Comparison of ENCODE assay signal across 8 mouse cellular contexts in the genomic region with DNA sequence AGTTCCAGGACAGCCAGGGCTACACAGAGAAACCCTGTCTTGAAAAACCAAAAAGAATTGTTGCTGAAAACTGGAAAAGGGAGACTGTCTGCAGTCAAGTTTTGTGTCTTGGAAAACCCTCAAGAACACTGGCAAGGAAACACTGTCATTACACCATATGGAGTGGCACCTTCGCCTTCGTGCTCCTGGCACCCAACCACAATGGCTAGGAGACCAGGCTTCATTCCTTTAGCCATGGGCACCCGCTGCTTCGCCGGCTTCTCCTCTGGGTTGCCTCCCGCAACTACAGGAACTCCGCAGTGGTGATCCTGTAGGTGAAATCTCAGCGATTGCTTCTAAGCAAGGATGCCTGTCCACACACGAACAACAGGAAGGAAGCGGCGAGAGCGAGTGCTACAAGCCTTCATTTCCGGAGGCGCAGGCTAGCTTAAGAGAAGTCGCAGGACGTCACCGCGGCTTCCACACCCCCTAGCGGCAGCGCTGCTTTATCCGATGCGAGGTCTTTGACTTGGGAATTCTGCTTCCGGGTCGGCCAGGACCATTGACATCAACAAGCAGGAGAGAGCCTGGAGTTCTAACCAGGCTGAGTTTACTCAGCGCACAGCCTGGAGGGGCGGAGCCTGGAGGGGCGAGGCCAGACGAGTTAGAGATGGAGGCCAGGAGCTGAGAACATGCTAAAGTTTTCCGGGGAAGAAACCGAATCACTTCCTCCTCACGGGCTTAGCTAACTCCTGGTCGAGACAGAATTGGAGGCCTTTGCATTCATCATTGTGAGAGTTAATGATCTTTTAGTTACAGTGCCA. TPM values are rescaled to one million over a fixed set of nuclear protein-coding genes. Genes with fewer than 3 reads are reported as not detected.
DNase-seq lines count a peak whose midpoint lies in the region; ATAC-seq and TF ChIP-seq lines count a peak whose summit lies in the region.

No protein-coding gene starts in this region.

- TF ChIP-seq CTCF in kidney, postnatal 0 days (IDR thresholded peaks at IDR 0.05; ENCODE audit: low read depth) = peak; percentile 91

- no peaks in the 10 kb centered on the region for H3K9me3 ChIP-seq in heart, embryonic 12.5 days (replicated peaks)
- no peaks in the 10 kb centered on the region for H3K9me3 ChIP-seq in kidney, postnatal 0 days (replicated peaks; ENCODE audit: low read length)
- no peaks in the 10 kb centered on the region for H3K9me3 ChIP-seq in liver, embryonic 11.5 days (ENCODE audit: control insufficient read depth, low read length)
- H3K9me3 ChIP-seq in stomach, embryonic 14.5 days (ENCODE audit: control insufficient read depth, low read depth, low read length) = no peaks in the 10 kb centered on the region

- peak overlapping the region; percentile 51 for H3K4me3 ChIP-seq in heart, embryonic 12.5 days
- peak overlapping the region; percentile 28 for H3K4me3 ChIP-seq in kidney, postnatal 0 days (replicated peaks; ENCODE audit: low read depth, low read length)
- peak overlapping the region; percentile 55 for H3K4me3 ChIP-seq in liver, embryonic 11.5 days (ENCODE audit: low read depth, low read length)
- H3K4me3 ChIP-seq in stomach, embryonic 14.5 days (ENCODE audit: low read depth, low read length) = peak overlapping the region; percentile 34

- WGBS in heart, embryonic 12.5 days = 5% methylated on average over 32 of the region's 32 CpGs
- WGBS in kidney, postnatal 0 days = 4% methylated on average over 32 of the region's 32 CpGs
- WGBS in liver, embryonic 11.5 days = 2% methylated on average over 32 of the region's 32 CpGs
- 5% methylated on average over 32 of the region's 32 CpGs for WGBS in stomach, embryonic 14.5 days

- H3K27me3 ChIP-seq in heart, embryonic 12.5 days (replicated peaks) = peaks cover 20% of the 10 kb centered on the region
- H3K27me3 ChIP-seq in kidney, postnatal 0 days (ENCODE audit: insufficient read depth, low read length) = no peaks in the 10 kb centered on the region
- H3K27me3 ChIP-seq in liver, embryonic 11.5 days (replicated peaks; ENCODE audit: control insufficient read depth, insufficient read depth, low read length) = no peaks in the 10 kb centered on the region
- H3K27me3 ChIP-seq in stomach, embryonic 14.5 days (ENCODE audit: control insufficient read depth, insufficient read depth, low read length) = no peaks in the 10 kb centered on the region

- peak overlapping the region; percentile 85 for H3K4me2 ChIP-seq in heart, embryonic 12.5 days
- peak overlapping the region; percentile 70 for H3K4me2 ChIP-seq in kidney, postnatal 0 days (ENCODE audit: low read length)
- peak overlapping the region; percentile 84 for H3K4me2 ChIP-seq in liver, embryonic 11.5 days
- peak overlapping the region; percentile 47 for H3K4me2 ChIP-seq in stomach, embryonic 14.5 days (replicated peaks; ENCODE audit: low read depth, low read length)

- ATAC-seq in erythroid progenitor cell, adult 5-6 weeks (replicated peaks; ENCODE audit: low FRiP score, poor library complexity, severe bottlenecking) = peak; percentile 99
- ATAC-seq in heart, embryonic 12.5 days (ENCODE audit: insufficient number of reproducible peaks, low FRiP score) = peak; percentile 98
- ATAC-seq in kidney, postnatal 0 days (replicated peaks; ENCODE audit: low FRiP score, low read depth) = peak; percentile 96
- peak; percentile 97 for ATAC-seq in liver, embryonic 11.5 days (replicated peaks; ENCODE audit: low FRiP score)
- peak; percentile 98 for ATAC-seq in stomach, embryonic 14.5 days (ENCODE audit: insufficient number of reproducible peaks, insufficient read depth, low FRiP score, low read depth)

- no peaks in the 10 kb centered on the region for H3K36me3 ChIP-seq in heart, embryonic 12.5 days
- no peaks in the 10 kb centered on the region for H3K36me3 ChIP-seq in kidney, postnatal 0 days (ENCODE audit: insufficient read depth, low read length)
- no peaks in the 10 kb centered on the region for H3K36me3 ChIP-seq in liver, embryonic 11.5 days (ENCODE audit: control insufficient read depth, insufficient read depth, low read length)
- H3K36me3 ChIP-seq in stomach, embryonic 14.5 days (ENCODE audit: control insufficient read depth, insufficient read depth, low read length) = no peaks in the 10 kb centered on the region

- 0 out of 2 replicates have a peak, but pooled peaks cover 3% of the 10 kb centered on the region for H3K4me1 ChIP-seq in heart, embryonic 12.5 days (replicated peaks)
- H3K4me1 ChIP-seq in kidney, postnatal 0 days (replicated peaks; ENCODE audit: insufficient read depth, low read length) = no peaks in the 10 kb centered on the region
- H3K4me1 ChIP-seq in liver, embryonic 11.5 days (replicated peaks; ENCODE audit: control insufficient read depth, insufficient read depth, low read length) = no peaks in the 10 kb centered on the region
- H3K4me1 ChIP-seq in stomach, embryonic 14.5 days (ENCODE audit: control insufficient read depth, insufficient read depth, low read length) = no peaks in the 10 kb centered on the region

- peak overlapping the region; percentile 52; the same call in 1 of the 2 replicates for H3K9ac ChIP-seq in heart, embryonic 12.5 days
- peak overlapping the region; percentile 64 for H3K9ac ChIP-seq in kidney, postnatal 0 days (ENCODE audit: low read depth, low read length)
- peak overlapping the region; percentile 74 for H3K9ac ChIP-seq in liver, embryonic 11.5 days (ENCODE audit: low read depth, low read length)
- peak overlapping the region; percentile 45; the same call in 1 of the 2 replicates for H3K9ac ChIP-seq in stomach, embryonic 14.5 days (replicated peaks; ENCODE audit: low read depth, low read length)

- H3K27ac ChIP-seq in heart, embryonic 12.5 days (ENCODE audit: poor library complexity, severe bottlenecking) = peak overlapping the region; percentile 63
- H3K27ac ChIP-seq in kidney, postnatal 0 days = peak overlapping the region; percentile 92
- H3K27ac ChIP-seq in liver, embryonic 11.5 days (ENCODE audit: low read depth, low read length) = peak overlapping the region; percentile 81
- peak overlapping the region; percentile 64 for H3K27ac ChIP-seq in stomach, embryonic 14.5 days (ENCODE audit: low read length)

- peak; percentile 92 for DNase-seq in CD4-positive helper T cell, adult 2 months (ENCODE audit: low read depth, low spot score)
- DNase-seq in brain, embryonic 18.5 days (ENCODE audit: low read depth, low spot score) = peak; percentile 88
- peak; percentile 99 for DNase-seq in kidney, postnatal 0 days (ENCODE audit: low spot score)
- DNase-seq in liver, embryonic 11.5 days (ENCODE audit: low spot score) = peak; percentile 93
- peak; percentile 94 for DNase-seq in naive thymus-derived CD4-positive, alpha-beta T cell, adult 2 months (ENCODE audit: low read depth)

RNA-seq across cellular contexts. Expression of a gene that starts 9.3 kb away (rescaled TPM):
- 27.8 and 41.9 TPM in 2 replicates for total RNA-seq in erythroid progenitor cell, adult 5-6 weeks (2015; ENCODE audit: low replicate concordance)
- total RNA-seq in erythroid progenitor cell, adult 5-6 weeks (2017; ENCODE audit: low replicate concordance) = 31.4 and 37.1 TPM in 2 replicates
- polyA plus RNA-seq in heart, embryonic 12.5 days (2016; fragmentation: Nextera tagmentation; extraction: Ambion mirVana) = 225 and 227 TPM in 2 replicates
- 282 and 319 TPM in 2 replicates for polyA plus RNA-seq in kidney, postnatal 0 days (2015; fragmentation: Nextera tagmentation; extraction: Ambion mirVana)
- polyA plus RNA-seq in liver, embryonic 11.5 days (2014; fragmentation: Nextera tagmentation; extraction: Ambion mirVana) = 384 and 414 TPM in 2 replicates
- 373 and 402 TPM in 2 replicates for polyA plus RNA-seq in stomach, embryonic 14.5 days (2014; fragmentation: Nextera tagmentation; extraction: Ambion mirVana)

RNA-seq across cellular contexts. Expression of a gene that starts 29.9 kb away (rescaled TPM):
- 119 and 121 TPM in 2 replicates for total RNA-seq in erythroid progenitor cell, adult 5-6 weeks (2015; ENCODE audit: low replicate concordance)
- total RNA-seq in erythroid progenitor cell, adult 5-6 weeks (2017; ENCODE audit: low replicate concordance) = 34.7 and 43.0 TPM in 2 replicates
- polyA plus RNA-seq in heart, embryonic 12.5 days (2016; fragmentation: Nextera tagmentation; extraction: Ambion mirVana) = 202 and 207 TPM in 2 replicates
- polyA plus RNA-seq in kidney, postnatal 0 days (2015; fragmentation: Nextera tagmentation; extraction: Ambion mirVana) = 238 and 244 TPM in 2 replicates
- polyA plus RNA-seq in liver, embryonic 11.5 days (2014; fragmentation: Nextera tagmentation; extraction: Ambion mirVana) = 221 and 230 TPM in 2 replicates
- 246 and 251 TPM in 2 replicates for polyA plus RNA-seq in stomach, embryonic 14.5 days (2014; fragmentation: Nextera tagmentation; extraction: Ambion mirVana)

Comparison
In these comparisons a context has a peak if more than half of its experiments do, and no peak if none do; other contexts are left out.
1. Peak in every context shown above with its lines: DNase-seq, ATAC-seq, H3K4me3 ChIP-seq and H3K27ac ChIP-seq.